Mouse (Mus musculus) c-Kit-positive CD71-positive TER-119-negative erythroid progenitor cells, embryonic 14.5 days (primary cell): ENCODE results near the gene Nol12.
A peak's percentile ranks its signal among the peaks of the same experiment; 100 is the strongest.

Experiments used
- DNase-seq: peaks from one replicate; pipeline ENCODE4 v3.0.0-alpha.2; 2013; ENCODE audit warnings: low read depth

Gene Nol12

GRCm38 (mm10) chr15:78934784-78935320 lies at the start of gene Nol12:
TSS of gene Nol12 (plus strand) at chr15:78934933.
- DNase-seq, result peak; percentile 86

DNA sequence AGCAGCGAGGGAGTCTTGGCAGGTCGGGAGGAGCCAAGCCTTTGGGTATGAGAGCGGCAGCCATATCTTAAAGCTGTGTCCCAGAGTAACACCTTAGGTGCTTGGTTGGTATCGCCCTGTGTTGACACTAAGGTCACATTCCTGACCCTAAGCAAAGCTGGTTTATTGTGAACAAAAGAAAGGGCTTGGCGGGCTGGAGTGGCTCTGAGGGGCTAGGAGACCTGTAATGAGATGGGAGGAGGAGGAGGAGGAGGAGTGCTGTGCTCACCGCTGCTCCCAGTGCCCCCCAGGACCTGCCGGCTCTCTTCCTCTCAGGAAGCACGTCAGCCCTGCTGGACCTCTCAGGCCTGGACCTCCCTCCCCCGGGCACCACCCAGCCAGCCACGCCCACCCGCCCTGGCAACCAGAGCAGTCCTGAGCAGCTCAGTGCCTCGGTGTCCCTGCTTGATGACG lies 45.3 kb upstream of the Nol12 start:
- DNase-seq, result no peak

GRCm38 (mm10) chr15:78892440-78892839 lies 42.3 kb upstream of the Nol12 start:
- DNase-seq, result no peak

- no peak for DNase-seq
These were observed 40.0 kb upstream of the Nol12 start for GRCm38 (mm10) chr15:78894726-78895125.

DNA sequence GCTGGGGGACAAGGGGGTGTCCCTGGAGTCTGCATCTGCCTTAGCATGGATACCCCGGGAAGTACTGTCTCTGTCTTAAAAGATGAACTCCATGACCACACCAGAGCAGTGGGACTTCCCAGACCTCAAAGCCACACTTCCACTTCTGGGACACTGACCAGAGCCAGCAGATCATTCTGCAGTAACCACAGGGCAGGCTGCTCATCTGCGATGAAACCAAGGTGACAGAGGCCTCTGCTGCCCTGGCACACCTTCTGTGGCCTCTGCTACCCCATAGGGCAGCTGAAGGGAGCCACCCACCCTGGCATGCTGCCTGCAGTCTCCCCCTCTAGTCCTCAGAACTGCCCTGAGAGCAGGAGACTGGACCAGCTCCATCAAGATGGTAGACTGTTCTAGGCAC lies 39.0 kb upstream of the Nol12 start:
- DNase-seq, result no peak

- DNase-seq, result no peak
These were observed 38.6 kb upstream of the Nol12 start for GRCm38 (mm10) chr15:78896149-78896548.

DNA sequence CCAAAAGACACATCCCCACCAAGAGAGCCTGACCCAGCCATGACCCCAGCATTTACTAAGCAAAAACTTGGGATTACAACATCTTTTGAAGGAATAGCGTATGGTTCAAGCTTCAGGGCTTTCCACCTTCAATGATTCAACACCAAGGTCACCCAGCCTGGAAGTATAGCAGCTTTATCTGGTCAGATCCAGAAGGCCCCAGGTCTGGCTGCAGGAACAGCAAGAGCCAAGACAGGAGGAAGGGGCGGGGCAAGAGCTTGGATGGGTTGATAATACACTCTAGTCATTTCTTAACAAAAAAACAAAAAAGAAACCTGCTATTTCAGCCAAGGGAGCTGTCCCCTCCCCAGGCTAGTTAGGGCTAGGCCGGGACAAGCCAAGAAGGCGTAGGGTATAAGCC lies 37.2 kb upstream of the Nol12 start:
- DNase-seq, result no peak

DNA sequence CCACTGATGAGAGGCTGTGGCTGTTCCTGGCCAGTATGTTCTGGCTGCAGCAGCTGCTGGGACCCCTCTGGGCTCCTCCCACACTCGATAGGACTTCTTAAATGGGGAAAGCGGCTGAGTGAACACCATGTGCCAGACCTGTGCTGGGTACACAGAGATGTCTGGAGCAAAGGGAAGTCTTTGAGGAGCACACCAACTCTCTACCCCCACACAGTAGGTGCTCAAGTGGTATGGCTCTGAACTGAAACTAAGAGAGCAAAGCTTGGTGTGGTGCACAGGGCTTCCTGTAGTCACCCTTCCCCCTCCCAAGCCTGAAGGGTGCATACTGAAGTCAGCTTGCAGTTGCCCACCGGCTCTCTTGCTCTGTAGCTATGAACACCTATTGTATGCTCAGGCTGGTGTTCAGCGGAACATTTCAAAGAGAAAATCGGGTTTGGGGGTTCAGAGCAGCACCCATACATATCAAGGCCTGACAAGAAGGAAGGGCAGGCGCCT lies 36.2 kb upstream of the Nol12 start:
- DNase-seq, result no peak

DNA sequence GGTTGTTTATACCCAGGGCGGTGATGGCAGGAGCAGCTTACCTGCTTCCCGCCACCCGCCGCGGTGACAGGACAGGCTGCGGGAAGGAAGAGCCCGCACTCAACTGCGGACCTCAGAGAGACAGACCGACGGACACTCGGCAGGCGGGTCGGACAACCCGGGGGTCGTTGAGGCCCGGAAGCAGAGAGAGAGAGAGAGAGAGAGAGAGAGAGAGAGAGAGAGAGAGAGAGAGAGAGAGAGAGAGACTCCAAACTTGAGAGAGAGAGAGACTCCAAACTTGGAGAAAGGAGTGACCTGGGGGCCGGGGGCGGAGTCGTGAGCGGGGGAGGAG lies 35.4 kb upstream of the Nol12 start, which contains the start of gene Gm49510:
TSS of gene Gm49510 (plus strand) at position 259 of the 331 bp plus-strand sequence.
- no peak for DNase-seq

DNA sequence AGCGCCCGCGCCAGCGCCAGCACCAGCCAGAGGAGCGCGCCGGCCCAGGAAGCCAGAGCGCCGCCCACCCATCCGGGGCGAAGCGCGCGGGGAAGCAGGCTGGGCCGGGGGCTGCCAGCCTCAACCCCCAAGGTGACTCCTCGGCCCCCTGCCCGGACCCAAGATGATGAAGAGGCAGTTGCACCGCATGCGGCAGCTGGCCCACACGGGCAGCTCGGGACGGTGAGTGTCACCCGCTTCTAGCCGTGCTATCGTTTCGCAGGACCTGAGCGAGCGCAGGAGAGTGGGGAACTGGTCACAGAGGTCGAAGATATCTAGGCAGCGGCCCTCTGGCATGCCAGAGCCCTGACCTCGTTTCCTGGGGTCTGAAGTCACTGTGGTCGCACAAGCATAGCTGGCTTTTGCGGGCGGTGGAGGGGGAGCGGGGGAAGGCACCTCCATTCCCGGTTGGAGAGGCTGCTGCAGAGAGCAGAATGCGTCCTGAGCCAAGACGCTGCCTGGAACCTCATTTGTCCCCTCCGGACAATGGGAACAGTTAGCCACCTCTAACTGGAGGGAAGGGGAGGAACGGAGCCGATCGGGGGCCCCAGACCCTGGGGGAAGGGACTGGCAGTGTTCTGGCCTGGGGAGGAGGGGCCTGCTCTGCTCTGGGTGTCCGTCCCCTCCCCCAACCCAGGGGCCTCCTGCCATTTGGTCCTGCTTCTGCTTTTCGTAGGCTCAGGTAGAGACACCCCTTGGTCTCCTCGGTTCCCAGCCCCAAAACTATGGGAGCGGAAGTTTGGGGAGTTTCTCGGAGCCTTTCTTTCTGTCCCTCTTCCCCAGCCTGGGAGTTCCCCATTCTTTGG lies 34.8 kb upstream of the Nol12 start, which contains the start of gene Sh3bp1:
TSS of gene Sh3bp1 (plus strand) at position 29 of the 845 bp plus-strand sequence.
- no peak for DNase-seq

DNA sequence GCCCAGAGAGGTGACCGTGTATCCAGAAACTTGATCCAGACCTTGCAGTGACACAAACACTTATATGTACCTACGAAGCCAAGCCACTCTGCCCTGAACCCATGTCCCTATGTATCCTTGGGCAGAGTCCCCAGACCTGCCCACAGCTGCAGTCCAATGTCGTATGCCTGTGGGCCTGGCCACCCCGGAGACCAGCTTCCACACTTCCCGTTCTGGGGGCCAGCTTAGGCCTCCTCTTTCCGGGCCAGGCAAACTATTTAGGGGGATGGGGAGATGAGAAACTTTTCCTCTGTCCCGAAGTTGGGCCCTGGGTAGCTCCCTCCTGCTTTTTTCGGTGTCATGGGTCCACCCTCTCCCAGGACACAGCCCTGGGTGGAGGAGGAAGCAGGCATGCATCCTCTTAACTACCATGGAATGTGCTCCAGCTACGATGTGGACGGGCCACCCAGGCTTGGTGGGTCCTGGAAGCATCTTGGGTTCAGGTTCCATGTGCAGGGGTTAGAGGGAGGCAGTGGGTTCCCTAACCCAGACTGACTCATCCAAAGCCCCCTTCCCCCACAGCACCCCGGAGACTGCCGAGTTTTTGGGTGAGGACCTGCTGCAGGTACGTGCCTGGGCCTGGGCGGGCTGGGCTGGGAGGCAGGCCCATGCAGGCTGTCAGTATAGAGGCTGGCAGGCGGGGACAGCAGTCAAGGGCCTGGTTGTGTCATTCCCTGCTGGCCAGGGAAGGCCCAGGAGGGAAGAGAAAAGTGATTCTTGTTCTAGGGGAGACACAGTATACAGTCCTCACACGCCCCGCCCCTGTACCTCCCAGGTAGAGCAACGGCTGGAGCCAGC lies 33.9 kb upstream of the Nol12 start:
- DNase-seq, result no peak

- no peak for DNase-seq
These were observed 33.3 kb upstream of the Nol12 start for GRCm38 (mm10) chr15:78901422-78901789.

- peak; percentile 83 for DNase-seq
These were observed 31.5 kb upstream of the Nol12 start for GRCm38 (mm10) chr15:78903243-78903642.

DNA sequence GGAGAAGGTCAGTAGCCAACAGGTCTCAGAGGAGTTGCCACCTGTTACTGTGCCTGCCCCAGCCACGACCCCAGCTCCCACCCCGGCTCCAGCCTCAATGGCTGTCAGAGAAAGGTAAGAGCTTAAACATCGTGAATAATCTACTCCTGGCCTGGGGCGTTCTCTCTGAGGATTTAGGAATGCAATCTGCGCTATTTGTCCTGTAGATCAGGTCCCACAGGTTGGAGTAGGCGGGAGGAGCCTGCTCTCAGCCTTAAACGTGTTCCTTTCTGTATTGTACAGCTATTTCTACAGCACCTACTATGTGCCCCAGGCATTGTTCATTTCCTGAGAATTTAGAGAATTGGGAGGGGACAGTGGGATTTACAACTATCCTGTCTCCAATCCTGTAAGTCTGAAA lies 26.3 kb upstream of the Nol12 start:
- no peak for DNase-seq

DNA sequence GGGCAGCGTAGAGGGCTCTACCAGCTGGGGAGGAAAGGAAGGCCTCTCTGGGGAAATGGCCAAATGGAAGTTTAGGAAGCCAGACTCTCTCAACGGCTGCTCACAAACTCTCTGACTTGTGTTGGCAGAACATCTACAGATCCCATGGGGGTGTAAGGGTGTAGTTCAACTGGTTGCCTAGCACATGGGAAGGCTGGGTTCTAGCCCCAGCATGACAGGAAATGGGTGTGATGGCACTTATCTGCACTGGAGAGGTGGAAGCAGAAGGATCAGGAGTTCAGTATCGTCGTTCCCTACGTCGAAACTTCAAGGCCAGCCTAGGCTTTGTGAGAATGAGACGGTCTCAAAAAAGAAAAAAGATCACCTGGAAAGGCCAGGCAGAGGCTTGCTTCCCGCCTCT lies 25.8 kb upstream of the Nol12 start:
- DNase-seq, result no peak

- no peak for DNase-seq
These were observed 22.7 kb upstream of the Nol12 start for GRCm38 (mm10) chr15:78912040-78912439.

DNA sequence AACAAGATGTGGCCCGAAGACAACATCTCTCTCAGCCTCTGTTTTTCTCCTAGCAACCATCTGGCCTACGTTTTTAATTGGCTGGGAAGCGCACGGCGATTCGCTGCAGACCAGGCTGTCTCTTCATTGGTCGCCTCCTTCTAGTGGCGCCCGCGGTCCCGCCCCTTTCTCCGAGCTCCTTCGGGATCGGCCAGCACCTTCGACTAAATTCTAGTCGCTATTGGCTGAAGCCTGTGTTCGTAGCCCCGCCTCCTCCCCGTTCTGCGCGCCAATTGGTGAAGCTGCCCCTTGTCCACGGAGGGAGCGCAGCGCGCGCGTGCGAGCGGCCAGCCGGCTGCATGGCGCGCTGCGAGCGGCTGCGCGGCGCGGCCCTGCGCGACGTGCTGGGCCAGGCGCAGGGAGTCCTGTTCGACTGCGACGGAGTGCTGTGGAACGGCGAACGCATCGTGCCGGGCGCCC lies 21.1 kb upstream of the Nol12 start, which contains the start of gene Pdxp:
TSS of gene Pdxp (plus strand) at position 288 of the 459 bp plus-strand sequence.
- peak; percentile 97 for DNase-seq

GRCm38 (mm10) chr15:78914091-78914822 lies 20.5 kb upstream of the Nol12 start:
- no peak for DNase-seq

- DNase-seq, result no peak
These were observed 19.7 kb upstream of the Nol12 start for GRCm38 (mm10) chr15:78914823-78915659.

DNA sequence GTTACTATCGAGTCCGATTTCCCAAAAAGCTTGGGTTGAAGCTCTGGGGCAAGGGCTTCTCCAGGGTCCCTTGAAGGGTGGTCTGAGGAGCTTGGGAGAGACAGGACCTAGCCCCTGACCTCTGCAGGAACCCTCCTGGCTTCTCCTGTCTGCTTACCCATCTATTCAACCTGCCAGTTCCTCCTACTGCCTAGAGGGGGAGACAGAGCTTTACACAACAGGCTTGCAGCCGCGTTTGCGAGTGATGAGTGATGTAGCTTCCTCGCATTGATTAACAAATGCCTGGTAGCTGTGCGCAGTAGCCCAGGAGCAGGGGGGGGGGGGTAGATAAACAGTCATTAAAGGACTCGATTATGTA lies 19.1 kb upstream of the Nol12 start:
- DNase-seq, result peak; percentile 74
